Comparison of ENCODE assay signal across 27 mouse cellular contexts in the genomic region with DNA sequence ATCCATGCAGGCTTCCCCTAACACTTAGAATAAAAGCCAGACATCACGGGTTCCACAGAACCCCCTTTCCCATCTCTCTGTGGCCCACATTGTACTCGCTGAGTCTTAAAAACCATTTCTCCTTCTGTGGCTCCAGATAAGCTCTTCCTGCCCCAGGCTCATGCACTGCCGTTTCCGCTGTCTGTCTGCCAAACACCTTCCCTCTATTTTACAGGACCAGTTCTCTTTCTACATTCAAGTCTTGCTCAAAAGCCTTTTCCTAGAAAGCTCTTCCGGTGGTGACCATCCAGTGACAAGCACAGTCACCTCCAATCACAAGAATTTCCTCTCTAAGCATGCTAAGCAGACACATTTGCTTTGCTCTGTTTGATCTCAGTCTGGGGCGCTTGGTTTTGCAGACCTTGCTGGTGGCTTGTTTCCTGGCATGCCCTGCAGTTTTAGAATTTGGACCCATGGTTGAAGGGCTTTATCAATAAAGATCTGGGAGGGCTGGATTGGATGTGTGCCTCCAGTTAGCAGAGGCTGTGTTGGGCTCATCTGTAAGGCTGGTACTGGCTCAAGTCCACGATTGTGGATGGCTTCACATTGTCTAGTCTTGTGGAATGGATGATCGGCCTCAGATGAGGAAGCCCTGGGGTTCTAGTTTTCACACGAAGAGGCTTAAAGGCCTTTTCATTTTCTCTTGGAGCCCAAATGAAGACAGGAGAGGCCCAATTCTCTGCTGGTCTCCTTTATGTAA.
DNase-seq lines count a peak whose midpoint lies in the region; ATAC-seq and TF ChIP-seq lines count a peak whose summit lies in the region.
"Had no signal": no experiment of that assay in that cellular context is flagged by ENCODE, and none has a peak within 500 bp of the region (broad histone marks: within the 10 kb centered on the region; RNA-seq: fewer than 3 reads in every experiment).

No protein-coding gene starts in this region.

- intact Hi-C loops in gastrocnemius, postnatal 36 days (cut with DNase I) = no loop called here

- TF ChIP-seq POLR2A in MEL (IDR thresholded peaks at IDR 0.05; ENCODE audit: control insufficient read depth in 1 of 2, insufficient read depth in 1 of 2, low read depth in 1 of 2, low read length in 2 of 2, poor library complexity in 1 of 2) = peak in 1 of 2 experiments; percentile 37; a peak in 1 of 4 replicates

- H3K9ac ChIP-seq in MEL (ENCODE audit: control insufficient read depth, low read depth, low read length, poor library complexity, severe bottlenecking) = peak overlapping the region; percentile 17; the same call in 1 of the 2 replicates
- H3K9ac ChIP-seq: embryonic facial prominence, embryonic 12.5 days; limb, embryonic 12.5 days; lung, embryonic 15.5 days; midbrain, embryonic 13.5 days; neural tube, embryonic 15.5 days had no signal

- no peak for TF ChIP-seq RAD21 in MEL (IDR thresholded peaks at IDR 0.05; ENCODE audit: low read depth, low read length)

- no peaks in the 10 kb centered on the region for H3K79me2 ChIP-seq in MEL (ENCODE audit: control insufficient read depth, insufficient read depth, low read length, poor library complexity)

- peak; percentile 4 for DNase-seq in thymus, postnatal 0 days (ENCODE audit: low spot score)
- no peak for DNase-seq in thymus, adult 18-20 months
- peak; percentile 87 for DNase-seq in MEL (ENCODE audit: low read depth, low spot score)
- DNase-seq in gastrocnemius, postnatal 36 days = no peak
- DNase-seq in spleen, adult 12 weeks (ENCODE audit: low spot score) = no peak
- no peak for DNase-seq in spleen, postnatal 10 days (ENCODE audit: low spot score in 2 of 2)
- DNase-seq: adrenal gland, postnatal 25 days; cerebellum, adult 2 months; cerebellum, postnatal 36 days; embryo, embryonic 11 days; gastrocnemius, adult 2 months; heart, postnatal 14 days; kidney, adult 8-10 months; layer of hippocampus, postnatal 36 days; lung, postnatal 36 days had no signal

- no peak for TF ChIP-seq CTCF in MEL (IDR thresholded peaks at IDR 0.05 in 2 of 3, conservative IDR thresholded peaks at IDR 0.05 in 1 of 3; ENCODE audit: control insufficient read depth in 1 of 3, insufficient read depth in 1 of 3, low read depth in 2 of 3, low read length in 3 of 3, poor library complexity in 1 of 3, severe bottlenecking in 1 of 3)

- H3K27me3 ChIP-seq in MEL (ENCODE audit: control insufficient read depth in 1 of 2, insufficient read depth in 2 of 2, low read length in 2 of 2) = no peaks in the 10 kb centered on the region; a peak in 1 of 4 replicates
- H3K27me3 ChIP-seq: lung, embryonic 15.5 days had no signal

- H3K4me1 ChIP-seq in MEL (ENCODE audit: control insufficient read depth in 1 of 2, insufficient read depth in 2 of 2, low read length in 2 of 2) = peaks cover 6 to 15% of the 10 kb centered on the region in 2 experiments
- H3K4me1 ChIP-seq: embryonic facial prominence, embryonic 12.5 days; hindbrain, embryonic 10.5 days; lung, embryonic 15.5 days had no signal

- peak; percentile 60 to 70 for TF ChIP-seq EP300 in MEL (IDR thresholded peaks at IDR 0.05; ENCODE audit: low read depth in 1 of 2, low read length in 2 of 2)

- H3K4me3 ChIP-seq in MEL (ENCODE audit: control insufficient read depth in 1 of 2, insufficient read depth in 1 of 2, low read depth in 2 of 2, low read length in 2 of 2) = peak overlapping the region; percentile 20 to 26
- H3K4me3 ChIP-seq: embryonic facial prominence, embryonic 12.5 days; gastrocnemius, adult 2 months; hindbrain, embryonic 10.5 days; limb, embryonic 12.5 days; lung, embryonic 15.5 days; megakaryocyte, embryonic 14.5 days; midbrain, embryonic 13.5 days; neural tube, embryonic 15.5 days had no signal

- peaks cover 0 to 10% of the 10 kb centered on the region in 2 experiments; a peak in 2 of 4 replicates for H3K36me3 ChIP-seq in MEL (ENCODE audit: control insufficient read depth in 1 of 2, insufficient read depth in 2 of 2, low read length in 2 of 2)
- H3K36me3 ChIP-seq: embryonic facial prominence, embryonic 12.5 days; hindbrain, embryonic 10.5 days; limb, embryonic 12.5 days; lung, embryonic 15.5 days; midbrain, embryonic 13.5 days; neural tube, embryonic 15.5 days had no signal

- ATAC-seq in common myeloid progenitor, adult 5-6 weeks (replicated peaks; ENCODE audit: low read depth, poor library complexity, severe bottlenecking) = peak; percentile 62
- ATAC-seq: forebrain, embryonic 14.5 days; hindbrain, embryonic 16.5 days; intestine, embryonic 16.5 days; midbrain, embryonic 13.5 days had no signal

- no peaks in the 10 kb centered on the region for H3K9me3 ChIP-seq in MEL (replicated peaks; ENCODE audit: insufficient read depth, low read length)
- H3K9me3 ChIP-seq: embryonic facial prominence, embryonic 12.5 days; hindbrain, embryonic 10.5 days; limb, embryonic 12.5 days; lung, embryonic 15.5 days; megakaryocyte, embryonic 14.5 days; midbrain, embryonic 13.5 days; neural tube, embryonic 15.5 days had no signal

- H3K27ac ChIP-seq in MEL (ENCODE audit: control insufficient read depth, low read depth, low read length) = peak overlapping the region; percentile 57
- H3K27ac ChIP-seq: embryonic facial prominence, embryonic 12.5 days; gastrocnemius, adult 2 months; hindbrain, embryonic 10.5 days; kidney, postnatal 0 days; limb, embryonic 12.5 days; lung, embryonic 15.5 days; midbrain, embryonic 13.5 days; neural tube, embryonic 15.5 days had no signal

TF ChIP-seq in MEL, 35 proteins besides CTCF, POLR2A, EP300 and RAD21:
- TF ChIP-seq MXI1 (IDR thresholded peaks at IDR 0.05; ENCODE audit: low read depth, low read length) = no peak; the same call in 1 of the 2 replicates
- peak; percentile 68 for TF ChIP-seq TCF12 (IDR thresholded peaks at IDR 0.05; ENCODE audit: low read depth, low read length)
- no peak for TF ChIP-seq KAT2A (conservative IDR thresholded peaks at IDR 0.05; ENCODE audit: low read depth, low read length)
- TF ChIP-seq CHD2 (IDR thresholded peaks at IDR 0.05; ENCODE audit: low read length) = no peak
- TF ChIP-seq MEF2A (IDR thresholded peaks at IDR 0.05; ENCODE audit: extremely low read depth, insufficient replicate concordance, low read depth, low read length, poor library complexity, severe bottlenecking) = no peak
- TF ChIP-seq MAZ (IDR thresholded peaks at IDR 0.05; ENCODE audit: low read depth, low read length) = no peak
- TF ChIP-seq ZMIZ1 (IDR thresholded peaks at IDR 0.05; ENCODE audit: low read depth, low read length) = no peak
- TF ChIP-seq MYC (IDR thresholded peaks at IDR 0.05; ENCODE audit: low read depth, low read length) = peak; percentile 52; the same call in 1 of the 2 replicates
- peak; percentile 54 for TF ChIP-seq ELF1 (IDR thresholded peaks at IDR 0.05; ENCODE audit: low read depth, low read length)
- no peak for TF ChIP-seq JUND (IDR thresholded peaks at IDR 0.05; ENCODE audit: low read depth, low read length)
- TF ChIP-seq NELFE (IDR thresholded peaks at IDR 0.05; ENCODE audit: low read depth, low read length) = peak; percentile 22; the same call in 1 of the 2 replicates
- no peak for TF ChIP-seq MYB (IDR thresholded peaks at IDR 0.05; ENCODE audit: low read depth, low read length)
- no peak for TF ChIP-seq ZC3H11A (IDR thresholded peaks at IDR 0.05; ENCODE audit: low read depth, low read length)
- TF ChIP-seq CHD1 (IDR thresholded peaks at IDR 0.05; ENCODE audit: low read depth, low read length) = no peak
- no peak for TF ChIP-seq MAFK (IDR thresholded peaks at IDR 0.05; ENCODE audit: borderline replicate concordance, low read depth, low read length)
- no peak for TF ChIP-seq BHLHE40 (IDR thresholded peaks at IDR 0.05; ENCODE audit: borderline replicate concordance, low read depth, low read length)
- TF ChIP-seq MAX (IDR thresholded peaks at IDR 0.05; ENCODE audit: low read length) = peak; percentile 48
- TF ChIP-seq RCOR1 (IDR thresholded peaks at IDR 0.05; ENCODE audit: low read depth, low read length) = peak; percentile 57
- peak; percentile 43 for TF ChIP-seq HCFC1 (IDR thresholded peaks at IDR 0.05; ENCODE audit: low read depth, low read length)
- no peak for TF ChIP-seq POLR2AphosphoS2 (IDR thresholded peaks at IDR 0.05; ENCODE audit: low read length)
- no peak for TF ChIP-seq USF2 (IDR thresholded peaks at IDR 0.05; ENCODE audit: borderline replicate concordance in 1 of 2, insufficient read depth in 1 of 2, low read depth in 1 of 2, low read length in 2 of 2)
- TF ChIP-seq GATA1 (IDR thresholded peaks at IDR 0.05; ENCODE audit: low read depth, low read length) = peak; percentile 73
- no peak for TF ChIP-seq E2F4 (IDR thresholded peaks at IDR 0.05; ENCODE audit: borderline replicate concordance, low read depth, low read length)
- TF ChIP-seq TAL1 (IDR thresholded peaks at IDR 0.05; ENCODE audit: low read length) = peak; percentile 48
- TF ChIP-seq NRF1 (IDR thresholded peaks at IDR 0.05; ENCODE audit: insufficient read depth, low read depth, low read length, poor library complexity, severe bottlenecking) = no peak
- TF ChIP-seq ETS1 (IDR thresholded peaks at IDR 0.05; ENCODE audit: low read depth, low read length) = peak; percentile 37; the same call in 1 of the 2 replicates
- TF ChIP-seq SIN3A (IDR thresholded peaks at IDR 0.05; ENCODE audit: low read length) = no peak
- TF ChIP-seq ZNF384 (IDR thresholded peaks at IDR 0.05; ENCODE audit: low read depth, low read length) = no peak
- TF ChIP-seq POLR2AphosphoS5 (IDR thresholded peaks at IDR 0.05; ENCODE audit: borderline replicate concordance, low read depth, low read length) = no peak
- TF ChIP-seq ZKSCAN1 (IDR thresholded peaks at IDR 0.05; ENCODE audit: low read depth, low read length) = no peak
- no peak for TF ChIP-seq GABPA (IDR thresholded peaks at IDR 0.05; ENCODE audit: low read depth, low read length)
- TF ChIP-seq USF1 (IDR thresholded peaks at IDR 0.05; ENCODE audit: low read depth, low read length) = no peak
- TF ChIP-seq TBP (IDR thresholded peaks at IDR 0.05; ENCODE audit: low read depth, low read length) = 0 out of 2 replicates have a peak, but pooled peaks have one; percentile 55
- TF ChIP-seq SMC3 (IDR thresholded peaks at IDR 0.05; ENCODE audit: low read depth, low read length) = peak; percentile 14; the same call in 1 of the 2 replicates
- no peak for TF ChIP-seq UBTF (IDR thresholded peaks at IDR 0.05; ENCODE audit: borderline replicate concordance, insufficient read depth, low read depth, low read length)

Comparison
In these comparisons a context has a peak if more than half of its experiments do, and no peak if none do; other contexts are left out.
1. DNase-seq: peak in thymus, postnatal 0 days (single experiment) and MEL (single experiment); none in thymus, adult 18-20 months (0 of 2), gastrocnemius, postnatal 36 days (0 of 2), spleen, adult 12 weeks (single experiment) and spleen, postnatal 10 days (0 of 2).